Mouse (Mus musculus) spleen, postnatal 36 days (tissue): ENCODE results near the gene Gm20388.

Experiments
- DNase-seq, 2 experiments: peaks; one replicate each; pipeline ENCODE4 v3.0.0; 2022; ENCODE audit warnings: low spot score in 2 of 2, mixed read lengths in 1 of 2

Gm20388 gene

DNA sequence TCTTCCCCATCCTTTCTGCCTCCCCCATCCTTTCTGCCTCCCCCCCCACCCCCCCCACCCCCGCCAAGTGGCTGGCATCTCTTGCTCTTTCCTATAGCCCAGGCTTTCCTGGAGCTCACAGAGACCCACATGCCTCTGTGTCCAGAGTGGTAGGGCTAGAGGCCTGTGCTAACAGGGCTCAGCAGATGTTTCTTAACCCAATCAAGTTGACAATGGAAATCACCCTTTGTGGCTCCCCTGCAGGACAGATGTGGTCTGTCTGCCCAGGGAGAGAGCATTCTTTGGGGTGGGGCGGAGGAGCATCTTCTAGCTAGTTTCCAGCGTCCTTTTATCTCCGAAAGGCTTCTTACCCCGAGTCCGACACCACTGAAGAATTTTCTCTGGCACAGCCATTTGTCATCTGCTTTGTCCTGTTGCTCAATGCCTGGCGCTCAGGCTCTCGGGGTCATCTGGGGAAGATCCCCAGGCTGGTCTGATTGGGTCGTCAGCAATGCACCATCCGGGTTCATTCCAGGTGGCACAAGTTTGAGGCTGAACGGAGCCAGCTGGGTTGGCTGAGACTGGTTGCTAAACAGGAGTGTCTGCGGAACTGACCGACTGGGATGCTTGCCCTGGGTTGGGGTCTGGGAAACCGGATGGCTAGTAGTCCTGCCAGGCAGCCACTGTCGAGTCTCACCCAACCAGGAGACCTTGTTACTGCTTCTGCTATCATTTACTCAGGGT is 2157.3 kb downstream of the Gm20388 start:
- no peak for DNase-seq

DNA sequence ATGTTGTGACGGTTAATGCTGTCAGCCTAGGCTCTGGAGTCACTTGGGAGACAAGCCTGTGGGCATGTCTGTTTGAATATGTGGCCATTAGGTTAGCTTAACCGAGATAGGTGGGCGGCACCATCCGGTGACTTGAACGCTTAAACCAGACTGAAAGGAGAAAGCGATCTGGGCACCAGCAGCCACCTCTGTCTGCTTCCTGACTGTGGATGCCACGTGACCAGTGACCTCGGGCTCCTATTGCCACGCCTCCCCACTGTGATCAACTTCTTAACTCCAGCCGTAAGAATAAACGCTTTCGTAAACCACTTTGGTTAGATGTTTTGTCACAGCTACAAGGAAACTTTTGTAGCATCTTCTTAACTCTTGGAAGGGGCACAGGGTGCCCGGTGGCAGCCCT is 2158.0 kb downstream of the Gm20388 start:
- DNase-seq = no peak

GRCm38 (mm10) chr8:122069281-122069680 is 2158.6 kb downstream of the Gm20388 start:
- no peak for DNase-seq

DNA sequence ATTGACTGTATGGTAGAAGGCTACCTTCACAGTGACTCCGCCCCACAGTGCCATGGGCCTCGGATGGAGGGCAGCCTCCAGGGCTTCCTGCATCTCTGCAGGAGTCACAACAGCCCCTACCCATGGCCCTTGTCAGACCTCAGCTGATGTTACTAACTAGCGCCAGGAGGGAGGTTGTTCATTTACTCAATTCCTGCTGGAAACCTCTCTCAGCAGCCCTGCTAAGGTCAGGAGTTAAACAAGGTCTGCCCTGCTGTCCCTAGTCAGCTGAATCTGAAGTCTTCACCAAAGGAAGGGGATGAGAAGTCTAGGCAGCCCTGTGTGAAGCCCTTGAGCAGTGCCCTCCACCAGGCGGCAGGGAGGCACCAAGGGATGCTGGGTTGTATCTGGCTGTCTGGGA is 2160.6 kb downstream of the Gm20388 start:
- DNase-seq = no peak

- no peak for DNase-seq
Measured at GRCm38 (mm10) chr8:122073964-122074363, 2163.3 kb downstream of the Gm20388 start.

- no peak for DNase-seq
Measured at GRCm38 (mm10) chr8:122074442-122074841, 2163.8 kb downstream of the Gm20388 start.

GRCm38 (mm10) chr8:122074977-122075376 is 2164.3 kb downstream of the Gm20388 start:
- DNase-seq = no peak

DNA sequence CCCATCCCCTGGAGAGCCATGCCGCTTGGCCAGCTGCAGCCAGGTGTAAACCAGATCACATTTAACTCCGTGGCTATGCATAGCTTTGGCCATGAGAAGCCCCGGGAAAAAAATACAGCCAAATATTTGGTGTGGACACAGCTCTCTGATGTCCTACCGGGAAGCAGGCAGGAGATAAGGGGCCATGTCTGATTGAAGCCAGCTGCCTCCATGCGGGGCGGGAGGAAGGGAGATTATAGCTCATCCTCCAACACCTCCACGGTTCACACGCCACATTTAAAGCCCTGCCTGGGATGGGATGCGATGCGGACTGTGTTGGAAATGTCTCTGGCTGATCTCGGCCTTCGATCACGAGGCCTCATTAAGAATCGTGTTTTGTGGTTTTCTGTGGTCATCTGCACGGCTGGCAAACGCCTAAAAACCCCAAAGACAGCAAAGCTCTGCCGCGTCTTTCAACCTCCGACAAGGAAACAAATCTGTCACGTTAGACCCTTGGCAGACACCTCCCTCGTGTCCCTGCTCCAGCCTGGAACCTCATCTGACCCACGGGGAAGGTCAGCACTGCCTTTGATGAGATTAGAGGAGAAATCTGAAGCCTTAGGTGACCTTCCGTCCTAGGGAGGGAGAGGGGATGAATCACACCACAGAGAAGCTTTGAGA is 2165.7 kb downstream of the Gm20388 start:
- no peak for DNase-seq

- DNase-seq = no peak
Measured at GRCm38 (mm10) chr8:122078321-122078720, 2167.7 kb downstream of the Gm20388 start.

GRCm38 (mm10) chr8:122079093-122079492 is 2168.5 kb downstream of the Gm20388 start:
- no peak for DNase-seq

- no peak for DNase-seq
Measured at GRCm38 (mm10) chr8:122080347-122080746, 2169.7 kb downstream of the Gm20388 start.

DNA sequence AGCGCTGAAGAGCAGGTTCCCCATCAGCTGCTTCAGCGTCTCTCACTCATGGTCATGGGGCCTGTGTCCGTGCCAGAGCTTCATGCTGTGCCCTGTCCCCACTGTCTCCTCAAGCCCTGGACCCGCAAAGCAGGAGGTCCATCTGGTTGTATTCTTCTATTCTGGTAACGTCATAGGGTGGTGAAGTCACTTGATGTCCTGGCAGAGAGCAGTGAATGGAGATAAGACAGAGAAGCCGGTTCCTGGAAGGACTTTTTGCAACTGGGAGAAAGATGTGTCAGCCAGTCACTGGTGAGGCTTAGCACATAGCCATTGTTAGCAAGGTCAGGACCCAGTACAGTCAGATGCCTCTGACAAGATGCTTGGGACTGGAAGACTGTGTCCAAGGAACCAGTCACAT is 2172.8 kb downstream of the Gm20388 start:
- DNase-seq = no peak

GRCm38 (mm10) chr8:122084145-122084544 is 2173.5 kb downstream of the Gm20388 start:
- DNase-seq = no peak

DNA sequence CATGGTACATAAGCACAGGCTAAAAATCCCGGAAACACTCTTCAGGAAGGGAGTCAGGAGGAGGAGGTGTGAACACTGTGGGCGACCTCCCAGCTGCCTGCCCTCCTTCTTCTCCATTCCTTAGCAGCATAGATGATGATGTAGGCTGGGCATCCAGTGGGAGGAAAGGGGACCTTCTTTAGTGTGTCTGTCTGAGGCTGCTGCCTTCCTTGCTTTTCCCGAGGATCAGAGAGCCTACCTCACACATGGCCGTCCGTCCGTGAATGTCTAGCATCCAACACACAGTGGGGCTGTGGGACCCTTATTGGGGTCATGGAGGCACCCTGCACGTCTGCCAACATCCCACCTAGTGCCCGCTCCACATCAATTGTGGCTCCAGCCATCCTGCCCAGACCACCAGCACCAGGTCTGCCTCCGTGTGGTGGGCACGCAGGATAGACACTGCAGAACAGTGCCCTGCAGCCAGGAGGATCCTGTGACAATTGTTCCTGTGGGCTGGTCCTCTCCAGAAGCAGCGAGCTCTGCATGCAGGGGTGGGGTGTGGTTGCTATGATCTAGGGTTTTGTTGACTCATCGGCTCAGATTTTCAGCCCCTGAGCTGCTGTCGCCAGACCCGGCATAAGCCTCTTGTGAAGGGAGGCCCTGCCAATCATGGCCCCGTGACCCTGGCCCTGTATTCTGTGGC is 2174.2 kb downstream of the Gm20388 start:
- DNase-seq = no peak

- no peak for DNase-seq
Measured at GRCm38 (mm10) chr8:122086064-122086463, 2175.4 kb downstream of the Gm20388 start.

GRCm38 (mm10) chr8:122088631-122089030 is 2178.0 kb downstream of the Gm20388 start:
- DNase-seq = no peak

DNA sequence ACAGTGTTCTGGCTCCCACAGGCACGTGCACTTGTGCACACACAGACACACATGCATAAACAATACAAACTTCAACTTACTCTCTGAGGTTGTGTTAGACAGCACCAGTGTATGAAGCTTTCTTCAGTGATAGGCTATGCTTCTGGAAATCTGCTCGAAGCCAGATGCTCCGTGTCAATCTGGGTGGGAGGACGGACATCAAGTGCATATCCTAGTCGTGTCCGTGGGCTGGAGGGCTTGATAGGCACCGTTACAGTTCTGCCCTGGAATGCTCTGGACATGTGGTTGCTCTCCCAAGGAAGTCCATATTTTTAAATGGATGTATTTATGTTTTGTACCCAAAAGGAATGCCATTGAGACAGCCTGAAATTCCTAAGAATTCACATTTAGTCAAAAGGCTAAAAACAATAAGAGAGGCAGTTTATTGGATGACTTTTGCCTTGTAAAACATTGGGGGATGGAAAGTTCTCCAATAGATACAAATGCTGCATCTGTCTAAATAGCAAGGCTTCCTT is 2178.6 kb downstream of the Gm20388 start:
- DNase-seq = no peak

DNA sequence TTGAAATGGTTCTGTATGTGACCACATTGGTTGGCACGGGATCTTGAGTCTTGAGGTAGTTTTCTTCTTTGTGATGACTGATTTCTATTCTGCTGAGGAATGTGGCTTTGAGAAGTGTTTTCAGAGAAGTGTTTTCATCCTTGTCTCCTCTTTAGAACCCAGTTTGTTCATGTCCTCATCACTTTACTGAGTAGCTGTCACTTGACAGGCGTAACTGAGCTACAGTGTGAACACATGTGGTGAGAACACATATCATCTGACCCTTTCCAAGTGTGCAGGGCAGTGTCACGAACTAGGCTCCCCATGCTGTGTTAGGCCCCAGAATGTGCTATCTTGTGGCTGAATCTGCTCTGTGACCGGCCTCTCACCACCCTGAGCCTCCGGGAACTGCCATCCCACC is 2181.8 kb downstream of the Gm20388 start:
- no peak for DNase-seq

DNA sequence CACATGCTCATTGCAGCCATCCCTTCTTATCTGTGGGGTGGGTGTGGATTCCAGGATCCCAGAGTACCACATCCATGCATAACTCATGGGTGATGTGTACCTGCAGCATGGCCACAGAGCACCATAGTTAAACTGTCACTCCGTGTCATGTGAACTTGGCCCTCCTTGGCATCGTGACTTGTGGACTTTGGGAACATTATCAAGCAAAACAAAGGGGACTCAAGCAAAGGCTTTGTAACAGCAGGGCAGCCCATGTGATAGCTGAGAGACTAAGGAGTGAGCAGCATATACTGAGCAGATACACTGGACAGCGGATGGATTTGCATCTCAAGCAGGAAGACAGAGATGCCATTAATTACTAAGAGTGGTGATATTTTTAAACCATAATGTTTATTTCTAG is 2188.1 kb downstream of the Gm20388 start:
- no peak for DNase-seq

GRCm38 (mm10) chr8:122099711-122100220 is 2189.1 kb downstream of the Gm20388 start:
- DNase-seq = no peak

DNA sequence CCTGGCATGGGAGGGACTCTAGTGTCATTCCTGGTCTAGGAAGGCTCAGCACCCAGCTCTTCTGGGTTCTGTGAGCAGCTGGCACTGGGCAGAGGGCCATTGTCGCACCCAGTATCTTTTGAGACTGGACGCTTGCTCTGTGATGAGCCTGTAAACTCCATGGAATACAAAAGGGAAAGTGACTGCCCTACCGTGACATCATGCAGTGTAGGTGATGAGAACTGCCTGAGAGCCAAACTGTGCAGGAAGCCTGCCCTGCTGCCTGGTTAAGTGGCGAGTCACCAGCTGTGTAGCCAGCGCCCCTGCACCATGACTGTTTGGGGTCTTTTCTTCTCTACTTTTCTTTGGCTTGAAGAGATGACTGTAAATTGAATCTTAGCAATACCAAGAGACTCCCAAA is 2191.2 kb downstream of the Gm20388 start:
- no peak for DNase-seq

DNA sequence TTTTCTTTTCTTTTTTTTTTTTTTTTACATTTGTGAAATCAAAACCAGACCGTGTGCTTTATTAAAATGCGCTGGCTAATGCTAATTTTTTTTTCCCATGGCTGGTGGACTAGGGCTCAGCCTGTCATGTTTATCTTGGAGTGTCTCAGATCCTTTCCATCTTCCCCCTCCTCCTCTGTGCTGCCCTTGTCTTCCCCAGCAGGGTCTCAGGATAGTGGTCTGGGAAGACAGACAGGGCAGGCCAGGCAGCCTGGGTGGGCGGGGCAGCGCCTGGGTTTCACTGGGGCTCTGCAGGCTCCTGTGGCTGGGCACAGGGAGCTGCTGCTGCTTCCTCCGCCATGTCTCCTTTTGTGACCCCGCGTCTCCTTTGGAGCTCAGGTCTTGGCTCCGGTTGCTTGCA is 2191.6 kb downstream of the Gm20388 start:
- no peak for DNase-seq
